Mouse (Mus musculus): ENCODE measurements around the gene Snap23.
"Not testable (repeated sequence)": the region's sequence is repeated elsewhere in the genome, so short reads cannot be mapped to it uniquely, and the experiment has no call there.

Snap23 gene

GRCm38 (mm10) chr2:120566886-120567797, at the start of gene Snap23:
Snap23 (plus strand) TSS chr2:120567671.
- peak; percentile 93 to 96 for DNase-seq

- no peak for DNase-seq
Observed at GRCm38 (mm10) chr2:120518547-120519210, 48.8 kb upstream of the Snap23 start.

- no peak for DNase-seq
Observed at GRCm38 (mm10) chr2:120526771-120527170, 40.7 kb upstream of the Snap23 start.

GRCm38 (mm10) chr2:120529531-120529930, 37.9 kb upstream of the Snap23 start:
- no peak for DNase-seq

- DNase-seq: no peak
Observed at GRCm38 (mm10) chr2:120531223-120531622, 36.2 kb upstream of the Snap23 start.

- DNase-seq: no peak
Observed at GRCm38 (mm10) chr2:120539333-120539732, 28.1 kb upstream of the Snap23 start.

GRCm38 (mm10) chr2:120539778-120540208, 27.7 kb upstream of the Snap23 start:
- DNase-seq: peak; percentile 70 to 82

GRCm38 (mm10) chr2:120544732-120545131, 22.7 kb upstream of the Snap23 start:
- DNase-seq: no peak

- no peak for DNase-seq
Observed at GRCm38 (mm10) chr2:120556868-120557267, 10.6 kb upstream of the Snap23 start.

GRCm38 (mm10) chr2:120558813-120559212, 8.7 kb upstream of the Snap23 start:
- no peak for DNase-seq

- DNase-seq: no peak
Observed at GRCm38 (mm10) chr2:120561524-120561923, 5.9 kb upstream of the Snap23 start.

- DNase-seq: no peak
Observed at GRCm38 (mm10) chr2:120562859-120563234, 4.6 kb upstream of the Snap23 start.

- peak; percentile 87 to 93 for DNase-seq
Observed at GRCm38 (mm10) chr2:120563235-120563990, 4.1 kb upstream of the Snap23 start, which contains the start of gene Zfp106. Zfp106 (minus strand) TSS chr2:120563843.

- DNase-seq: not testable (repeated sequence)
Observed at GRCm38 (mm10) chr2:120564548-120565188, 2.8 kb upstream of the Snap23 start.

GRCm38 (mm10) chr2:120565363-120565762, 2.1 kb upstream of the Snap23 start:
- no peak for DNase-seq

- no peak for DNase-seq
Observed at GRCm38 (mm10) chr2:120567798-120568320, 388 bp downstream of the Snap23 start.

- DNase-seq: peak in 1 of 2 experiments; percentile 5
Observed at GRCm38 (mm10) chr2:120571081-120571480, 3.6 kb downstream of the Snap23 start.

GRCm38 (mm10) chr2:120572161-120572560, 4.7 kb downstream of the Snap23 start:
- DNase-seq: not testable (repeated sequence)

GRCm38 (mm10) chr2:120575121-120575520, 7.7 kb downstream of the Snap23 start:
- DNase-seq: no peak

GRCm38 (mm10) chr2:120575978-120576377, 8.5 kb downstream of the Snap23 start:
- DNase-seq: no peak

- DNase-seq: no peak
Observed at GRCm38 (mm10) chr2:120577799-120578198, 10.3 kb downstream of the Snap23 start.

GRCm38 (mm10) chr2:120578286-120578685, 10.8 kb downstream of the Snap23 start:
- no peak for DNase-seq
